Mouse (Mus musculus): ENCODE data around the gene Rpf2. TPM values are rescaled to one million over a fixed set of nuclear protein-coding genes. Genes with fewer than 3 reads are reported as not detected.

Gene Rpf2
- total and polyA plus RNA-seq, 3 experiments, result 92.8 to 122 TPM; not detected in 1

DNA sequence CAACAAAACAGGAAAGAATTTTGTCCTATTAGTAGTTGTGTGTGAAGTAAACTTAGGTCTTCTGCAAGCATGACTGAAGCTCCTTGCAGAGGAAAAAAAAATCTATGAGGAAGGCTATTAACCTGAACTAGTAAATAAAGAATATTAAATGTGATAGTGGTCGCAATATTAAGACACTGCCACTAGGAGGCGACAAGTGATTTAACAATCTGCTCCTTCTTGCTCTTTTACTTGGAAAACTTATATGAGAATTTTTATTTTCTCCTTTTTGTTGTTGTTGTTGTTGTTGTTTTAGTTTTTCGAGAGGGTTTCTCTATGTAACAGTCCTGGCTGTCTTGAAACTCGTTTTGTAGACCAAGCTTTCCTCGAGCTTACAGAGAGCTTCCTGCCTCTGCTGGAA, 12.1 kb upstream of the Rpf2 start:
- Histone ChIP-seq H3K9me3 (replicated peaks; ENCODE audit: insufficient read depth, low read length) (no peaks in the 10 kb centered on the region), H3K4me3 (ENCODE audit: control insufficient read depth in 1 of 2, insufficient read depth in 1 of 2, low read depth in 2 of 2, low read length in 2 of 2) (no peak overlapping the region), H3K27me3 (ENCODE audit: control insufficient read depth in 1 of 2, insufficient read depth in 2 of 2, low read length in 2 of 2) (no peaks in the 10 kb centered on the region), H3K27ac (ENCODE audit: control insufficient read depth, low read depth, low read length) (peak overlapping the region; percentile 79), H3K9ac (ENCODE audit: control insufficient read depth, low read depth, low read length, poor library complexity, severe bottlenecking) (no peak overlapping the region), H3K79me2 (ENCODE audit: control insufficient read depth, insufficient read depth, low read length, poor library complexity) (peaks cover 2% of the 10 kb centered on the region; the same call in 1 of the 2 replicates), H3K36me3 (ENCODE audit: control insufficient read depth in 1 of 2, insufficient read depth in 2 of 2, low read length in 2 of 2) (peaks cover 0 to 12% of the 10 kb centered on the region in 2 experiments; a peak in 2 of 4 replicates), H3K4me1 (ENCODE audit: control insufficient read depth in 1 of 2, insufficient read depth in 2 of 2, low read length in 2 of 2) (peaks cover 0 to 18% of the 10 kb centered on the region in 2 experiments; a peak in 2 of 4 replicates)
- no peak for DNase-seq (ENCODE audit: low read depth, low spot score)
- TF ChIP-seq CHD1 (IDR thresholded peaks at IDR 0.05; ENCODE audit: low read depth, low read length) (no peak), ETS1 (IDR thresholded peaks at IDR 0.05; ENCODE audit: low read depth, low read length) (no peak), ZNF384 (IDR thresholded peaks at IDR 0.05; ENCODE audit: low read depth, low read length) (no peak), CTCF (IDR thresholded peaks at IDR 0.05 in 2 of 3, conservative IDR thresholded peaks at IDR 0.05 in 1 of 3; ENCODE audit: control insufficient read depth in 1 of 3, insufficient read depth in 1 of 3, low read depth in 2 of 3, low read length in 3 of 3, poor library complexity in 1 of 3, severe bottlenecking in 1 of 3) (peak in 2 of 3 experiments; percentile 12 to 44; a peak in 2 of 6 replicates), GATA1 (IDR thresholded peaks at IDR 0.05; ENCODE audit: low read depth, low read length) (no peak), MAZ (IDR thresholded peaks at IDR 0.05; ENCODE audit: low read depth, low read length) (no peak)

DNA sequence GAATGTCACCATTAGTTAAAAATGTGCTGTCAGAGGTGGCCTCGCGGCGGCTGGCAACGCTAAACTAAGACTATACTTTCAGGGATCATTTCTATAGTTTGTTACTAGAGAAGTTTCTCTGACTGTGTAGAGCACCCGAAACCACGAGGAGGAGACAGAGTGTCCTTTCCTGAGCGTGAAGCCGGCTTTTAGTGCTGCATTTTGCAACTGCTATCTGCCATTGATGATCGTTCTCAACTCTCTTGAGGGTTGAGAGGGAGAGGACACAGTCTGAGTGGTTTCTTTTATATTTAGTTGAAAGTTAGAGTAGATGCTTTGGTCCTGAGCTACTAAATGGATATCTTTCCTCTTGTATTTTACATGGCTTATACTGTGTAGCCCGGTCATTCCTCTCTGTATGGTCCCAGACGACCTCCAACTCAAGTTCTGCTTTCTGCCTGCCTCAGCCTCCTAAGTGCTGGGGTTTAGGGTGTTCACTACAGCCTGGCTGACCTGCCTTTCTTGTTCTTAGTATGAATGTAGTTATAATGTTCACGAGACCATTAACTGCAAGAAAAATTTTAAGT, 11.6 kb upstream of the Rpf2 start:
- peaks cover 0 to 8% of the 10 kb centered on the region in 2 experiments; a peak in 2 of 4 replicates for H3K36me3 ChIP-seq (ENCODE audit: control insufficient read depth in 1 of 2, insufficient read depth in 2 of 2, low read length in 2 of 2)
- H3K4me1 ChIP-seq (ENCODE audit: control insufficient read depth in 1 of 2, insufficient read depth in 2 of 2, low read length in 2 of 2), result peaks cover 0 to 13% of the 10 kb centered on the region in 2 experiments; a peak in 2 of 4 replicates
- DNase-seq (ENCODE audit: low read depth, low spot score), result peak; percentile 99
- TF ChIP-seq ZNF384 (IDR thresholded peaks at IDR 0.05; ENCODE audit: low read depth, low read length) (no peak), CTCF (IDR thresholded peaks at IDR 0.05 in 2 of 3, conservative IDR thresholded peaks at IDR 0.05 in 1 of 3; ENCODE audit: control insufficient read depth in 1 of 3, insufficient read depth in 1 of 3, low read depth in 2 of 3, low read length in 3 of 3, poor library complexity in 1 of 3, severe bottlenecking in 1 of 3) (peak in 1 of 3 experiments; percentile 18; a peak in 1 of 6 replicates), GATA1 (IDR thresholded peaks at IDR 0.05; ENCODE audit: low read depth, low read length) (peak; percentile 49), ETS1 (IDR thresholded peaks at IDR 0.05; ENCODE audit: low read depth, low read length) (no peak), POLR2A (IDR thresholded peaks at IDR 0.05; ENCODE audit: control insufficient read depth in 1 of 2, insufficient read depth in 1 of 2, low read depth in 1 of 2, low read length in 2 of 2, poor library complexity in 1 of 2) (peak; percentile 98 to 100), TBP (IDR thresholded peaks at IDR 0.05; ENCODE audit: low read depth, low read length) (peak; percentile 98), CHD1 (IDR thresholded peaks at IDR 0.05; ENCODE audit: low read depth, low read length) (no peak), POLR2AphosphoS5 (IDR thresholded peaks at IDR 0.05; ENCODE audit: borderline replicate concordance, low read depth, low read length) (peak; percentile 100)
- H3K9me3 ChIP-seq (replicated peaks; ENCODE audit: insufficient read depth, low read length), result no peaks in the 10 kb centered on the region
- no peak overlapping the region for H3K9ac ChIP-seq (ENCODE audit: control insufficient read depth, low read depth, low read length, poor library complexity, severe bottlenecking)
- H3K79me2 ChIP-seq (ENCODE audit: control insufficient read depth, insufficient read depth, low read length, poor library complexity), result peaks cover 2% of the 10 kb centered on the region; the same call in 1 of the 2 replicates
- no peak overlapping the region for H3K4me3 ChIP-seq (ENCODE audit: control insufficient read depth in 1 of 2, insufficient read depth in 1 of 2, low read depth in 2 of 2, low read length in 2 of 2)
- no peaks in the 10 kb centered on the region for H3K27me3 ChIP-seq (ENCODE audit: control insufficient read depth in 1 of 2, insufficient read depth in 2 of 2, low read length in 2 of 2)
- no peak overlapping the region; the same call in 1 of the 2 replicates for H3K27ac ChIP-seq (ENCODE audit: control insufficient read depth, low read depth, low read length)

DNA sequence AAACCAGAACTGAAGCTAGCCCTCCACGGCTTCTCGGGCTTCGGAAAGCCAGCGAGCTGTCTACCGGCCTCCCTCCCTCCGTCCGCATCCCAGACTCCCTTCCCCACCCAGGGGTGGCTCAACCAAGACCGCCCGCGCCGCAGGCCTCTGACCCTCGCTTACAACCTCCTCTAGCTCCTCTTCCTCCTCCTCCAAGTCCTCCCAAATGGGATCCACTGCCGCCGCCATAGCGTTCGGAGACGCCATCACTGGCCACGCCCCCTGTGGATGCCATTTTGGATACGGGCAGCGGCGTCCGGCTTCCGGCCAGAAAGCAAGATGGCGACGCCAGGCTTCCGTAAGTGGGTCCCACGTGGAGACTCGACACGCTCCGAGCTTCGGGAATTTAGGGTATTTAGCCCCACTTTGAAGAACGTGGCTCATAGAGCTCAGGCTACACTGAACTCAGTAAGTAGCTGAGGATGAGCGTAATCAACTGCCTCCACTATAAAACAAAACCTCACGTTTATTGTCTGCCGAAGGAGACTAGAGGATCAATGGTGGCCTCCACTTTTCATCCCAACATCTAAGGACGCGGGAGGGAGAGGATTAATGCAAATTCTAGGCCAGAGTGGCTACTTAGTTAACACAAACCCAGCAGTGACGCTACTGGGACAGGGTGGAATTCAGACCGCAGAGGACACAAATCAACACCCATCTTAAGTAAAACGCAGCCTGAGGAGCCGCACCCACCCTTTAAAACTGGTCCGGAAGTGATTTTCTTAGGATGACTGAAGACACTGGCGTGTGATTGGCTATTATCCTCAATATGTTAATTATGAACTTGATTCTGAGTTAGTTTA, 10.8 kb upstream of the Rpf2 start, which contains the start of gene Gtf3c6:
Gene Gtf3c6 (minus strand): TSS at position 695 of the 842 bp plus-strand sequence.
- Histone ChIP-seq H3K4me1 (ENCODE audit: control insufficient read depth in 1 of 2, insufficient read depth in 2 of 2, low read length in 2 of 2) (peaks cover 0 to 11% of the 10 kb centered on the region in 2 experiments; a peak in 1 of 4 replicates), H3K9ac (ENCODE audit: control insufficient read depth, low read depth, low read length, poor library complexity, severe bottlenecking) (peak within 1 kb of the TSS; percentile 81), H3K36me3 (ENCODE audit: control insufficient read depth in 1 of 2, insufficient read depth in 2 of 2, low read length in 2 of 2) (peaks cover 0 to 6% of the 10 kb centered on the region in 2 experiments; a peak in 2 of 4 replicates), H3K9me3 (replicated peaks; ENCODE audit: insufficient read depth, low read length) (no peaks in the 10 kb centered on the region), H3K79me2 (ENCODE audit: control insufficient read depth, insufficient read depth, low read length, poor library complexity) (peaks cover 2% of the 10 kb centered on the region; the same call in 1 of the 2 replicates), H3K4me3 (ENCODE audit: control insufficient read depth in 1 of 2, insufficient read depth in 1 of 2, low read depth in 2 of 2, low read length in 2 of 2) (peak within 1 kb of the TSS; percentile 68 to 73), H3K27ac (ENCODE audit: control insufficient read depth, low read depth, low read length) (peak within 1 kb of the TSS; percentile 100), H3K27me3 (ENCODE audit: control insufficient read depth in 1 of 2, insufficient read depth in 2 of 2, low read length in 2 of 2) (no peaks in the 10 kb centered on the region)
- DNase-seq (ENCODE audit: low read depth, low spot score), result peak; percentile 98
- TF ChIP-seq MXI1 (IDR thresholded peaks at IDR 0.05; ENCODE audit: low read depth, low read length) (no peak), UBTF (IDR thresholded peaks at IDR 0.05; ENCODE audit: borderline replicate concordance, insufficient read depth, low read depth, low read length) (0 out of 2 replicates have a peak, but pooled peaks have one; percentile 21), NELFE (IDR thresholded peaks at IDR 0.05; ENCODE audit: low read depth, low read length) (no peak), TBP (IDR thresholded peaks at IDR 0.05; ENCODE audit: low read depth, low read length) (peak; percentile 98), POLR2AphosphoS5 (IDR thresholded peaks at IDR 0.05; ENCODE audit: borderline replicate concordance, low read depth, low read length) (0 out of 2 replicates have a peak, but pooled peaks have one; percentile 79), POLR2A (IDR thresholded peaks at IDR 0.05; ENCODE audit: control insufficient read depth in 1 of 2, insufficient read depth in 1 of 2, low read depth in 1 of 2, low read length in 2 of 2, poor library complexity in 1 of 2) (peak; percentile 87 to 91), TAL1 (IDR thresholded peaks at IDR 0.05; ENCODE audit: low read length) (no peak)

Measured in MEL (cell line).